ENCODE assay signal across 8 mouse cellular contexts in genomic region chr8:104533551-104533950, GRCm38 (mm10). TPM values are rescaled to one million over a fixed set of nuclear protein-coding genes. Genes with fewer than 3 reads are reported as not detected.
DNase-seq lines count a peak whose midpoint lies in the region; ATAC-seq and TF ChIP-seq lines count a peak whose summit lies in the region.

No protein-coding gene starts in this region.

- 8% methylated on average over 7 of the region's 7 CpGs for WGBS in cerebellum, adult 2 months
- 25% methylated on average over 7 of the region's 7 CpGs for WGBS in neural tube, embryonic 11.5 days
- WGBS in limb, embryonic 14.5 days, result 21% methylated on average over 7 of the region's 7 CpGs
- WGBS in stomach, embryonic 14.5 days, result 16% methylated on average over 7 of the region's 7 CpGs

- H3K4me2 ChIP-seq in neural tube, embryonic 11.5 days (ENCODE audit: low read depth), result peak overlapping the region; percentile 50
- H3K4me2 ChIP-seq in limb, embryonic 14.5 days (replicated peaks; ENCODE audit: low read depth, low read length, severe bottlenecking), result peak overlapping the region; percentile 50
- peak overlapping the region; percentile 78 for H3K4me2 ChIP-seq in stomach, embryonic 14.5 days (replicated peaks; ENCODE audit: low read depth, low read length)

- no peak for TF ChIP-seq CTCF in cerebellum, adult 2 months (IDR thresholded peaks at IDR 0.05; ENCODE audit: borderline replicate concordance, insufficient read depth, low read depth, low read length)

- no peaks in the 10 kb centered on the region for H3K9me3 ChIP-seq in neural tube, embryonic 11.5 days (ENCODE audit: control insufficient read depth, low read length)
- no peaks in the 10 kb centered on the region for H3K9me3 ChIP-seq in limb, embryonic 14.5 days (ENCODE audit: control insufficient read depth, low read length)
- H3K9me3 ChIP-seq in stomach, embryonic 14.5 days (ENCODE audit: control insufficient read depth, low read depth, low read length), result no peaks in the 10 kb centered on the region

- peak overlapping the region; percentile 95; the same call in 1 of the 2 replicates for H3K9ac ChIP-seq in neural tube, embryonic 11.5 days (ENCODE audit: low read length)
- H3K9ac ChIP-seq in limb, embryonic 14.5 days (ENCODE audit: low read depth, low read length, severe bottlenecking), result peak overlapping the region; percentile 90
- peak overlapping the region; percentile 86 for H3K9ac ChIP-seq in stomach, embryonic 14.5 days (replicated peaks; ENCODE audit: low read depth, low read length)

- 0 out of 2 replicates have a peak overlapping the region, but pooled peaks have one; percentile 92 for H3K27ac ChIP-seq in cerebellum, adult 2 months (ENCODE audit: insufficient read depth, low read length)
- no peak overlapping the region for H3K27ac ChIP-seq in neural tube, embryonic 11.5 days (ENCODE audit: low read depth, low read length)
- H3K27ac ChIP-seq in limb, embryonic 14.5 days (replicated peaks; ENCODE audit: low read depth, low read length), result no peak overlapping the region
- no peak overlapping the region; the same call in 1 of the 2 replicates for H3K27ac ChIP-seq in stomach, embryonic 14.5 days (ENCODE audit: low read length)

- no peak for DNase-seq in cerebellum, adult 2 months
- no peak for DNase-seq in cerebellum, postnatal 4 days (ENCODE audit: low spot score in 2 of 2)
- DNase-seq in neural tube, embryonic 11.5 days (ENCODE audit: low spot score), result no peak
- DNase-seq in neural tube, embryonic 10.5 days (ENCODE audit: extremely low spot score, low spot score), result no peak
- DNase-seq in limb, embryonic 14.5 days (ENCODE audit: low spot score), result no peak
- no peak for DNase-seq in cerebellum, adult 11 months
- DNase-seq in gastrocnemius, adult 18-20 months (ENCODE audit: low spot score), result no peak

- H3K27me3 ChIP-seq in cerebellum, adult 2 months (ENCODE audit: control insufficient read depth, insufficient read depth, low read length), result no peaks in the 10 kb centered on the region
- no peaks in the 10 kb centered on the region for H3K27me3 ChIP-seq in neural tube, embryonic 11.5 days (ENCODE audit: control insufficient read depth, insufficient read depth, low read length)
- no peaks in the 10 kb centered on the region for H3K27me3 ChIP-seq in limb, embryonic 14.5 days (ENCODE audit: control insufficient read depth, insufficient read depth, low read length)
- no peaks in the 10 kb centered on the region for H3K27me3 ChIP-seq in stomach, embryonic 14.5 days (ENCODE audit: control insufficient read depth, insufficient read depth, low read length)

- no peak for TF ChIP-seq POLR2A in cerebellum, adult 2 months (IDR thresholded peaks at IDR 0.05; ENCODE audit: borderline replicate concordance, insufficient read depth, low read length)
- TF ChIP-seq POLR2A in limb, embryonic 14.5 days (IDR thresholded peaks at IDR 0.05; ENCODE audit: borderline replicate concordance, extremely low read depth, insufficient read depth, insufficient read length), result no peak

- no peaks in the 10 kb centered on the region for H3K36me3 ChIP-seq in neural tube, embryonic 11.5 days (ENCODE audit: control insufficient read depth, insufficient read depth, low read length)
- H3K36me3 ChIP-seq in limb, embryonic 14.5 days (ENCODE audit: control insufficient read depth, insufficient read depth, low read length), result peaks cover 12% of the 10 kb centered on the region
- H3K36me3 ChIP-seq in stomach, embryonic 14.5 days (ENCODE audit: control insufficient read depth, insufficient read depth, low read length), result peaks cover 8% of the 10 kb centered on the region

- H3K4me3 ChIP-seq in cerebellum, adult 2 months (replicated peaks; ENCODE audit: insufficient read depth, low read depth, low read length), result peak overlapping the region; percentile 86
- peak overlapping the region; percentile 88 for H3K4me3 ChIP-seq in neural tube, embryonic 11.5 days (ENCODE audit: low read depth, low read length)
- peak overlapping the region; percentile 77 for H3K4me3 ChIP-seq in limb, embryonic 14.5 days (replicated peaks; ENCODE audit: low read length)
- H3K4me3 ChIP-seq in stomach, embryonic 14.5 days (ENCODE audit: low read depth, low read length), result peak overlapping the region; percentile 95

- ATAC-seq in neural tube, embryonic 11.5 days (ENCODE audit: insufficient read depth, low FRiP score, low TSS enrichment), result no peak
- ATAC-seq in limb, embryonic 14.5 days (ENCODE audit: low FRiP score, low read depth), result no peak
- ATAC-seq in stomach, embryonic 14.5 days (ENCODE audit: insufficient number of reproducible peaks, insufficient read depth, low FRiP score, low read depth), result no peak

- H3K4me1 ChIP-seq in cerebellum, adult 2 months (ENCODE audit: control insufficient read depth, insufficient read depth, low read length), result peaks cover 10% of the 10 kb centered on the region; the same call in 1 of the 2 replicates
- peaks cover 9% of the 10 kb centered on the region for H3K4me1 ChIP-seq in neural tube, embryonic 11.5 days (ENCODE audit: control insufficient read depth, insufficient read depth, low read length)
- H3K4me1 ChIP-seq in limb, embryonic 14.5 days (ENCODE audit: control insufficient read depth, insufficient read depth, low read length), result 0 out of 2 replicates have a peak, but pooled peaks cover 5% of the 10 kb centered on the region
- peaks cover 5% of the 10 kb centered on the region; the same call in 1 of the 2 replicates for H3K4me1 ChIP-seq in stomach, embryonic 14.5 days (ENCODE audit: control insufficient read depth, insufficient read depth, low read length)

RNA-seq across cellular contexts. Expression of gene Nae1, which starts 0.9 kb away (rescaled TPM):
- polyA plus RNA-seq in cerebellum, adult 2 months (2012; rRNA removed), result 96.1 and 96.5 TPM in 2 replicates
- 119 and 125 TPM in 2 replicates for polyA plus RNA-seq in neural tube, embryonic 11.5 days (2014; fragmentation: Nextera tagmentation; extraction: Ambion mirVana)
- 75.7 and 84.2 TPM in 2 replicates for polyA plus RNA-seq in limb, embryonic 14.5 days (2012; rRNA removed)
- polyA plus RNA-seq in limb, embryonic 14.5 days (2014; fragmentation: Nextera tagmentation; extraction: Ambion mirVana), result 97.1 and 97.8 TPM in 2 replicates
- 111 and 115 TPM in 2 replicates for polyA plus RNA-seq in stomach, embryonic 14.5 days (2014; fragmentation: Nextera tagmentation; extraction: Ambion mirVana)
- total RNA-seq in gastrocnemius, adult 18-20 months (2021), result 10 to 100 TPM; 22.4 to 24.3 TPM

RNA-seq across cellular contexts. Expression of gene Car7, which starts 0.9 kb away (rescaled TPM):
- polyA plus RNA-seq in cerebellum, adult 2 months (2012; rRNA removed), result 59.8 and 67.8 TPM in 2 replicates
- polyA plus RNA-seq in neural tube, embryonic 11.5 days (2014; fragmentation: Nextera tagmentation; extraction: Ambion mirVana), result 1.2 and 1.4 TPM in 2 replicates
- 0.53 and 1.0 TPM in 2 replicates for polyA plus RNA-seq in limb, embryonic 14.5 days (2012; rRNA removed)
- polyA plus RNA-seq in limb, embryonic 14.5 days (2014; fragmentation: Nextera tagmentation; extraction: Ambion mirVana), result 0.65 and 0.66 TPM in 2 replicates
- polyA plus RNA-seq in stomach, embryonic 14.5 days (2014; fragmentation: Nextera tagmentation; extraction: Ambion mirVana), result 0.55 and 1.6 TPM in 2 replicates
- total RNA-seq in gastrocnemius, adult 18-20 months (2021), result 1 to 10 TPM in 1 of 2 experiments, under 1 TPM in 1; 0.82 to 1.1 TPM

RNA-seq across cellular contexts. Expression of gene Terb1, which starts 23.8 kb away (rescaled TPM):
- 0.23 and 0.40 TPM in 2 replicates for polyA plus RNA-seq in cerebellum, adult 2 months (2012; rRNA removed)
- polyA plus RNA-seq in neural tube, embryonic 11.5 days (2014; fragmentation: Nextera tagmentation; extraction: Ambion mirVana), result 0.25 and 0.34 TPM in 2 replicates
- 0.23 and 0.29 TPM in 2 replicates for polyA plus RNA-seq in limb, embryonic 14.5 days (2012; rRNA removed)
- 0.44 and 0.48 TPM in 2 replicates for polyA plus RNA-seq in limb, embryonic 14.5 days (2014; fragmentation: Nextera tagmentation; extraction: Ambion mirVana)
- polyA plus RNA-seq in stomach, embryonic 14.5 days (2014; fragmentation: Nextera tagmentation; extraction: Ambion mirVana), result 0.26 and 0.43 TPM in 2 replicates
- not detected for total RNA-seq in gastrocnemius, adult 18-20 months (2021)

RNA-seq across cellular contexts. Expression of gene Pdp2, which starts 57.7 kb away (rescaled TPM):
- 6.9 and 7.4 TPM in 2 replicates for polyA plus RNA-seq in cerebellum, adult 2 months (2012; rRNA removed)
- 17.8 and 20.0 TPM in 2 replicates for polyA plus RNA-seq in neural tube, embryonic 11.5 days (2014; fragmentation: Nextera tagmentation; extraction: Ambion mirVana)
- polyA plus RNA-seq in limb, embryonic 14.5 days (2012; rRNA removed), result 4.9 and 5.0 TPM in 2 replicates
- 9.3 and 9.7 TPM in 2 replicates for polyA plus RNA-seq in limb, embryonic 14.5 days (2014; fragmentation: Nextera tagmentation; extraction: Ambion mirVana)
- 13.7 and 14.3 TPM in 2 replicates for polyA plus RNA-seq in stomach, embryonic 14.5 days (2014; fragmentation: Nextera tagmentation; extraction: Ambion mirVana)
- 1 to 10 TPM; 2.9 to 3.3 TPM for total RNA-seq in gastrocnemius, adult 18-20 months (2021)

Comparison
In these comparisons a context has a peak if more than half of its experiments do, and no peak if none do; other contexts are left out.
1. RNA of gene Car7, which starts 0.9 kb away (polyA plus RNA-seq): 59.8 to 67.8 TPM in cerebellum, adult 2 months; 0.55 to 1.6 TPM in stomach, embryonic 14.5 days, 1.2 to 1.4 TPM in neural tube, embryonic 11.5 days and 0.53 to 1.0 TPM in limb, embryonic 14.5 days; every median in the first group is over 10 times any median in the second.
2. Peak in every context shown above with its lines, with median percentiles within 50 percentile points of each other: H3K4me3 ChIP-seq, H3K4me2 ChIP-seq and H3K9ac ChIP-seq.